Mouse (Mus musculus) neural tube, embryonic 10.5 days (tissue): ENCODE measurements around the gene Vav3.

Source experiments
- DNase-seq: peaks from one replicate; pipeline ENCODE4 v3.0.0-alpha.2; 2017; ENCODE audit warnings: low spot score; ENCODE audit errors: extremely low spot score

Gene Vav3

DNA sequence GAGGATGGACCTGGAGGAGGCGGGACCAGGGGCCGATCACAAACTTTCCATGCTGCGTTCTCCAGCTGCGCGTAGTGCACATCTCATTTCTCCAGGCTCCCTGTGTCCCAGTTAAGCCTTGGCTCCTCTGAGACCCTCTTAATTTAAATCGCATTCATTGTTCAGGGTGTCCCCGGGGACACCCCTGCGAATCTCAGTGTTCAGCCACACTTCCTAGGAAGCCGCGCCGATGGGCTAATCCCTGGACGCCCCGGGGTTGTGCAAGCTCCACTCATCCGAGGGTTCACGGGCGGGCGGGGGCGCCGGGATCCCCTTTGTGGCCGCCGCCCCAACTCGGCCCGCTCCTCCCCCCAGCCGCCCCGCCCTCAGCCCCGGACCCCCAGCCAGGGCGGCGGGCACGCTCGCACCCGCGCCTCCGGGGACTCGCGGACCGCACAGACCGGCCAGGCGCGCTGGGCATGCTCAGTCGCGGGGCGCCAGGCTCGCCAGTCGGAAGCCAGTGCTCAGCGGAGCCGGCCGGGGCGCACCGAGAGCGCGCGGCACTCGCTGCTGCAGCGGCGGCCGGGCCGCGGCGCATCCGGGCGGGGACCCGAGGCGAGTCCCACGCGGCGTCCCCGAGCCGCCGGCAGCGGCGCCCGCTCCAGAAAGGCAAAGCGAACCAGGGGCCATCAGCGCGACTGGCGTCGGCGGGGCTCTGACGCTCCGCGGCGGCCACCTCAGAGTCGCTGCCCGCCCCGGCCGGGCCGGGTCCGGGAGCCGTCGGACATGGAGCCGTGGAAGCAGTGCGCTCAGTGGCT, at the start of gene Vav3:
Vav3 (plus strand) TSS at position 380 of the 797 bp plus-strand sequence.
- DNase-seq, result peak; percentile 77

GRCm38 (mm10) chr3:109298857-109299256, 41.6 kb upstream of the Vav3 start:
- DNase-seq, result no peak

DNA sequence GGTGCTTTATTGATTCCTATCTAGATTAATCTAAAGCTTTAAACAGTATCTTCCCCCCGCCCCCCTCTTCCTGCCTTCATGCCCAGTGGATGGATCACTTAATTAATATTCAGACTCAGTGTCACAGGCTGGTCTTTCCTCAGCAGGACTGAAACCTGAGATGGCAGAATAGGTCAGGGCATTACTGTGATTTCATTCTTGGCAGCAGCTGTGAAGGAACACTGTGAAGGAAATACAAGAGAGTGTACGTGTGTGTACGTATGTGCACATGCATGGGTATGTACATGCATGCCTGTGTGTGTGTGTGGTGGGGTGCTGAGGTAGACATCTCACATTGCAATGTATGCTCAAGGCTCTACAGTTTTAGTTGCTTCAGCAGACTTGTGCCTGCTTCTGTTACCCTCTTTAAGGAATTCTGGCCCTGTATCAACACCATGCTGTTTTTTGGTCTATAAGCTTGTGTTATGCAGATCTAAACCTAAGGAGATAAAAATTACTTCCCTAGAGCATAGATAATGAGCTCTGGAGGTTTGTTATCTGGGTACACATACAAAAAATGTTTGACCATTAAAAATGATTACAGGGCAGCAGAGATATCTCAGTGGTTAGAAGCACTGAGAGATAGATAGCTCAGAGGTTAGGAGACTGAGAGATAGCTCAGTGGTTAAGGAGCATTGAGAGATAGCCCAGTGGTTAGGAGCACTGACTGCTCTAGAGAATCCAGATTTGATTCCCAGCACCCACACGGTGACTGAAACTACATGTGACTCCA, 41.0 kb upstream of the Vav3 start:
- DNase-seq, result no peak

GRCm38 (mm10) chr3:109302059-109302458, 38.4 kb upstream of the Vav3 start:
- no peak for DNase-seq

DNA sequence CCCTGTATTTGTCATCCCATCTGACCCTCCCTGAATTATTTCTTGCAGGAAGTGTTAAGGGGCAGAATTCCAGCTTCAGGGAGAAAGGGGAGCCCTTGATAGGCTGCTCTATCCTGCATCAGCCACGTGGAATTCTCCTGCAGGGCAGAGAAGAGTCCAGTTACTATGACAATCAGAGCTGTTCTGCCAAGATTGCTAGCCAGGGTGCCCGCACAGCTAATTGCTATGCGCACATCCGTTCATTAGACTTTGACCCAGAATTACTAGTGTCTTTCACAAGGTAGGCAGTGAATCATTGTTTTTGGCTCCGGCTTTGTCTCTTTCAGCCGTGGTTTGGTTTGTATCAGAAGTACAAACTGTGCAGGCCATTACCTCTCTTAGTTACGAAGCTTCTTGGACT, 33.0 kb upstream of the Vav3 start:
- DNase-seq, result no peak

DNA sequence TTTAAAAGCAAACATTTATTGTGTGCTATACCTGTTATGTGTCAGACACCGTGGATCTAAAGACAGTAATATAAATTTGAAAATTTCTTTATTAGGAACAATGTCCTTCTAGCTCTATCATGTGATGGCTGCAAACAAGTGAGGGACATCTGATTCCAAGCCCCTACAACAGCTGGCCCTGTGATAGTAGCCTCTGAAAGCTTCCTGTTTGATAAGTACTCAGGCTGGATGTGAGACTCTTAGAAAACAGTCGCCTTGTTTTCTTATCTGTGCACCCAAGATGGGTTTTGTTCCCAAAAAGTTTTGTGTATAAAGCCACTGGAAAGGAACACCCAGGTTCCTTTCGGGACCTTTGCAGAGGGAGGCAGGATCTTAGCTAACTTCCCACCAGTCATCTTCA, 32.0 kb upstream of the Vav3 start:
- DNase-seq, result no peak

- no peak for DNase-seq
Measured at GRCm38 (mm10) chr3:109309317-109310265, 30.9 kb upstream of the Vav3 start.

GRCm38 (mm10) chr3:109311172-109311824, 29.2 kb upstream of the Vav3 start:
- no peak for DNase-seq

- DNase-seq, result no peak
Measured at GRCm38 (mm10) chr3:109311875-109312274, 28.6 kb upstream of the Vav3 start.

DNA sequence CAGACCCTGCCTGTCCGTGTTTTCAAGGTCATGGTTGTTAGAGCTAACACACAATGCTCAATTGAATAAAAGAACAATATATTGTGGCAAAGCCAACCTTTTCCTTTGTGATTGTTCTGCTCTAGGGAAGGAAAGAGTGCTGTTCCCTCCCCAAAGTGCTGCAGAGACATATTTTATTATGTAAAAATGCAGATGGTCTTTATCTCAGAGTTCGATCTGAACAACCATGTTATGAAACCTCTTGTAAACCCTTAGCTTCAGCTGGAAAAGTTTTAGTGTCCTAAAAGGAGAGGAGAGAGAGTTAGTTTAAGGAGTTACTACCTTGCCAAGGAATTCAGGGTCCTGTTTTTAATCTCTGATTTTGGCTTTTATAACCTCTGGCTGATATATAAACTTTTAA, 27.0 kb upstream of the Vav3 start:
- DNase-seq, result no peak

- no peak for DNase-seq
Measured at GRCm38 (mm10) chr3:109322225-109322624, 18.2 kb upstream of the Vav3 start.

DNA sequence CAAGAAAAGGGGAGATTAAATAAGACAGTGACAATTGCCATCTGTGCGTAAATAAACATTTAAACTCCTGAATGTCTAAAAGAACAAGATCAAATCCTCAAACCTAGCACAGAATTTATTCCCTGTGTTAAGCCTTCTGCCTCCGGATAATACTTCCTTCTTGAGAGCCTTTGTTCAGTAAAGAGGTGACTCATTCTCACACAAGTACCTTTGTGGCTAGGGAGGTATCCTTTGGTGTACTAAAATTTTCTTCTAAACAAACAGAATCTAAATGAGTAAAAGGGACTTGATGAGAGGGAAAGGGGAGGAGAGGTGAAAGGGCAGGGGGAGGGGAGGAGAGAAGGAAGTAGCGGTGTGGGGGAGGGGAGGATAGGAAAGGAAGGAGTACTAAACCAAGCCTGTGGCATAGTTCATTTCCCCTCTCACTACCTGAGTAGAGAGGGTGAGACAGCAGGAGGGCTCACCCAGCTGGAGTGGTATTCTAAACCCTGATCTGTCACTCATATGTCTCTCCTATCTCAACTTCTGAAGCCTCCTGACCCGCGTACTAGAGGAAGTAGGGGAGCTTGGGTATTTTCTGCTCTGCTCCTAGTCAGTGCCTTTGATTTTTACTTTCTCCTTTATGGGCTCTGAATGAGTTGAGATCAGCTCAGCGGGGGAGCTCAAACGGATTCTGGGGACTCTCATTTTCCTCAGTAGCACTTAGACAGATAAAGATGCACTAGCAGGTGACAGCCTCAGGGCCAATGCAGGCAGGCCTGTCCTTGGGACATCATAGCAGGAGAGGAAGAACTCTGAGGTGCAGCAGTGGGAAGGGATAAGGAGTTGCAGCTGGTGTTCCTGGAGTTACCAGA, 16.8 kb upstream of the Vav3 start:
- no peak for DNase-seq

- no peak for DNase-seq
Measured at GRCm38 (mm10) chr3:109327128-109327527, 13.3 kb upstream of the Vav3 start.

DNA sequence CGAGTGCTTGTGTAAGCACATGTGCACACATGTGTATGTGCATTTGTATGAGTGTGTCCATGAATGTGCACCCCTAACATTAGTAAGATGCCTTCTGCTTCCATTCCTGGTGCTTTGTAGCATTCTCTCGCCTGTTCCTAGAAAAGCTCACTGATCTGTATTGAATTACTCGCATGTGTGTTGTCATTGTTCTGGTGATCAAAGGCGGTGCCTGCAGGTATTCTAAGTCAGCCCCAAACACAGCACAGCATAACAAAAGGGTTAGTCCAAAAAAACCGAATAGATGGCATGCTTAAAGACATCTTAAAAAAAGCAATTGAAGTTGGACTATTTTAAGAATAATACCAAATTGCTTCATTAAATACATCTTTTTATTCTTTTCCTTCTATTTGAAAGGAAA, 7.7 kb upstream of the Vav3 start:
- DNase-seq, result no peak

DNA sequence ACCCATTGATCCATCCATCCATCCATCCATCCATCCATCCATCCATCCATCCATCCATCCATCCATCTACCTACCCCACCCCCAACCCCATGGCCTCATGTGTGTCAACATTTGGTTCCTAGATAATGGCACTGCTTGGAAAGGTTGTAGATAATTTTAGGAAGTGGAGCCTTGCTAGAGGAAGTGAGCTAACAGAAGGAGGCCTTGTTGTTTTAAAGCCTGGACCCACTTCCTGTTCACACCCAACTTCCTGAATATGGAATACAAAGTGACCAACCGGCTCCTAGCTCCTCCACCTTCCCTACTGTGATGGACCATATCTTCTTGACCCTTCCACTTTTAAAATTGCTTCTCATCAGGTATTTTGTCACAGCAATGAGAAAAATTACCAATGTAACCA, 5.0 kb upstream of the Vav3 start:
- no peak for DNase-seq

DNA sequence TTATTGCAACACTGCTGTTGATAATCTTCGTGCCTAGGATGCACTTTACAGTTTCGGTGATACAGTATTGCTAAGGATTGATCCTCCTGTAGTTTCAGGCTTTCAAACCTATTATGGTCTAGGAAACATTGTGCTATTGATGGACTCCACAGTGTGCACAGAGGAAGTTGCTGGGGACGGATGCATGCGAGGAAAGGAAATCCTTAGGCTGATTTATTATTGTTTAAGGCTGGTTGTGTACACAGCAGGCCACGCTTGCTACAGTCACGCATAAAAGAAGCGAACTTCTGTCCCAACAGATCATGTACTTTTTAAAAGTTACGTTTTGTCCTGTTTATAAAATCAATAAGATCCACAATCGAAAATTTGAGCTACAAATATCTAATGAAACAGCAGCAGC, 1.2 kb upstream of the Vav3 start:
- no peak for DNase-seq

DNA sequence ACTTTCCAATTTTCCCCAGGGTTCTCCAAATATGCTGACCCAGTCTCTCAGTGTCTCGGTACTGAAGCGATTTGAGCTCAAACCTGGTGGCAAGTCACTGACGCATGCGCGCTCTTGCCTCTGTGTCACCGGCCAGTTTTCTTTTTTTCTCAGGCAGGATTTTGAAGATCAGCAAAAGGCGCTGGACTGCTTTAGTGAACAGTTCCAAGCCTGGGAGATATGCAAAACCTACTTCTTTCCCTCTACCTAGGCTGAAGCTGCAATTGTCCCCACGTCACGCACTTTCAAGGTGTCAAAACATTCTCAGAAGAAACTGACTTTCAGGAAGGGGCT, 546 bp upstream of the Vav3 start:
- DNase-seq, result no peak

DNA sequence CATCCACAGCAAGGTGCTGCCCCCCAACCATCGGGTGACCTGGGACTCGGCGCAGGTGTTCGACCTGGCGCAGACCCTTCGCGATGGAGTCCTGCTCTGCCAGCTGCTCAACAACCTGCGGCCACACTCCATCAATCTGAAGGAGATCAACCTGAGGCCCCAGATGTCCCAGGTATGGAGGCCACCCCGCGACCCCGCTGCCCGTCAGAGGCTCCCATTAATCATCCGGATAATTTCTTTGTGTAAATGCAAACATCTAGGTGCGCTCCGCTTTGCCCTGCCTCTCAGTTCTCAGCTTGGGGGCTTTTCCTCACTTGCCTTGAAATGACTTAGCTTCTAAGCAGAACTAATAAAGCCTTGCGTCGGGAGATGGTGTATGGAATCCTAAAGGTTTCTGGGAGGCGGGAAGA, 623 bp downstream of the Vav3 start:
- DNase-seq, result peak; percentile 71

GRCm38 (mm10) chr3:109341631-109342030, 1.2 kb downstream of the Vav3 start:
- peak; percentile 38 for DNase-seq

DNA sequence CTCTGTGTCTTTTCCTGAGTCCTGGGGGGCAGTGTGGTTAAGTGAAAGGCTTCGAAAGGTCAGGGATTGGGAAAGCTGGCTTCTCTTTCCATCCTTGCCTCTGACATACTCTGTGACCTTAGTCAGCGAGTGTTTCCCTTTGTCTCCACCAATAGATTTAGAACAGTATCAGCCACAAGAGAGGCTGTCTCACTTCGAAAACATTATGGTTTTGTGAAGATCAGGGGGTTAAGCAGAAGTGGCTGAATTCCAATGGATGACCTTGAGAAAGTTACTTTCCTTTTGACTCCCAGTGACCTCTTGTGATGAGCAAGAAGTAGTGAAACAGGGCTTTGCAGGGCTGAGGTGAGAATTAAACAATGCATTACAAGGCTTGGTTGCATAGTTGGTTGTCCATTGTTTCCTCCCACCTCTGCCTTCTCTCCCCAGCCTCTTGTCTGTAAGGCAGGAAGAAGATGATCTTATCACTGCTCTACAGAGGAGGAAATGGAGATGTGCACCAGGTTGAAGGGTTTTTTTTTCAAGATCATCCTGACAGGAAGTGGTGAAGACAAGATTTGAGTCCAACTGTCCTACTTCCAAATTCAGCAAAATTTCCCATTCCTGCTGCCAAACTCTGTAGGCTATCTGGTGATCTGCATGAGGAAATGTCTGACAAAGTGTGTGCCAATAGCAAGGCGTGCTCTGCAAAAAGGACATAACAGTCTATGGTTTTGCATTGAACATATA, 11.7 kb downstream of the Vav3 start:
- no peak for DNase-seq
